Mouse (Mus musculus): Measurements from ENCODE around the gene Igfbp7. TPM values are rescaled to one million over a fixed set of nuclear protein-coding genes. Genes with fewer than 3 reads are reported as not detected.

Igfbp7 gene
- polyA plus RNA-seq, 1 experiment from 2014 or later, result 15.6 TPM

Other genes starting within 250 kb of the Igfbp7 start
- gene Spink2, start 196.6 kb downstream of the Igfbp7 start, polyA plus RNA-seq (2015; fragmentation: Nextera tagmentation; extraction: Ambion mirVana), result 0.17 TPM in 1 of 2 replicates, not detected in the other
- 8.0 and 9.0 TPM in 2 replicates for gene Rest, start 142.6 kb downstream of the Igfbp7 start, polyA plus RNA-seq (2015; fragmentation: Nextera tagmentation; extraction: Ambion mirVana)
- 30.1 and 33.6 TPM in 2 replicates for gene Noa1, start 98.0 kb downstream of the Igfbp7 start, polyA plus RNA-seq (2015; fragmentation: Nextera tagmentation; extraction: Ambion mirVana)
- gene Polr2b, start 97.9 kb downstream of the Igfbp7 start, polyA plus RNA-seq (2015; fragmentation: Nextera tagmentation; extraction: Ambion mirVana), result 35.3 and 43.0 TPM in 2 replicates

Measured in liver, embryonic 13.5 days (tissue).